Mouse (Mus musculus) olfactory bulb, adult 2 months (tissue): ENCODE data around the gene St3gal3.

ENCODE experiments used
- CTCF ChIP-seq: fragments of 200-500 bp; IDR thresholded peaks from 2 replicates; pipeline ENCODE4 v1.5.1; 2012; ENCODE audit warnings: low read depth, mild to moderate bottlenecking, low read length, moderate library complexity; ENCODE audit not compliant: insufficient read depth
- POLR2A ChIP-seq: fragments of 200-500 bp; IDR thresholded peaks from 2 replicates; pipeline ENCODE4 v1.6.1; 2012; ENCODE audit warnings: mild to moderate bottlenecking, low read depth, low read length, moderate library complexity; ENCODE audit not compliant: insufficient read depth

- TF ChIP-seq POLR2A (no peak), CTCF (no peak)
Measured at GRCm38 (mm10) chr4:118010661-118011173, 124.0 kb downstream of the St3gal3 start.
